Mouse (Mus musculus) kidney, postnatal 0 days (tissue): ENCODE measurements around the gene Sh3gl2. TPM values are rescaled to one million over a fixed set of nuclear protein-coding genes. Genes with fewer than 3 reads are reported as not detected.

Experiments used
- ATAC-seq: fragments of 200-750 bp; cut with Nextera tagmentation; replicated peaks from 2 replicates; pipeline ENCODE4 v1.8.0; 2017; ENCODE audit warnings: low read depth, moderate number of reproducible peaks, moderate TSS enrichment, moderate library complexity; ENCODE audit not compliant: low FRiP score
- DNase-seq: peaks from one replicate; pipeline ENCODE4 v3.0.0-alpha.2; 2016; ENCODE audit warnings: low spot score
- H3K27ac ChIP-seq: fragments of 300-500 bp; sonication (generic); 2 replicates; pipeline ENCODE4 v1.5.1; 2014; ENCODE audit warnings: mild to moderate bottlenecking
- H3K27me3 ChIP-seq: fragments of 300-500 bp; sonication (generic); 2 replicates; pipeline ENCODE4 v1.6.1; 2014; ENCODE audit warnings: low read length, mixed read lengths; ENCODE audit not compliant: insufficient read depth
- H3K36me3 ChIP-seq: fragments of 300-500 bp; sonication (generic); 2 replicates; pipeline ENCODE4 v1.6.1; 2014; ENCODE audit warnings: low read length, mixed read lengths; ENCODE audit not compliant: insufficient read depth
- H3K4me1 ChIP-seq: fragments of 300-500 bp; sonication (generic); replicated peaks from 2 replicates; pipeline ENCODE4 v1.6.1; 2014; ENCODE audit warnings: antibody characterized with exemption, low read length, mixed read lengths; ENCODE audit not compliant: insufficient read depth
- H3K4me2 ChIP-seq: fragments of 300-500 bp; sonication (generic); 2 replicates; pipeline ENCODE4 v1.6.1; 2014; ENCODE audit warnings: mild to moderate bottlenecking, low read length, moderate library complexity, mixed read lengths
- H3K4me3 ChIP-seq: fragments of 300-500 bp; sonication (generic); replicated peaks from 2 replicates; pipeline ENCODE4 v1.5.1; 2014; ENCODE audit warnings: low read depth, low read length
- H3K9ac ChIP-seq: fragments of 300-500 bp; sonication (generic); 2 replicates; pipeline ENCODE4 v1.6.1; 2014; ENCODE audit warnings: low read depth, low read length
- H3K9me3 ChIP-seq: fragments of 300-500 bp; sonication (generic); replicated peaks from 2 replicates; pipeline ENCODE4 v1.6.1; 2016; ENCODE audit warnings: low read length, inconsistent platforms, mixed read lengths
- CTCF ChIP-seq: IDR thresholded peaks from 2 replicates; pipeline ENCODE4 v1.5.1; 2016; ENCODE audit warnings: antibody characterized with exemption, low read depth, mild to moderate bottlenecking, moderate library complexity
- WGBS: fragments of 180-500 bp; shearing (Covaris S2); extraction: QIAGEN DNeasy Blood & Tissue Kit; methylation state at CpG from one replicate; pipeline ENCODE4 v1.1.7; 2014; 5-methylcytosine and 5-hydroxymethylcytosine counted together
- polyA plus RNA-seq: library from polyadenylated mRNA; unstranded; fragments of >200 nt; fragmentation: Nextera tagmentation; extraction: Ambion mirVana; gene quantifications from 2 replicates; pipeline ENCODE4 v1.2.1, GENCODE M21; 2015

The Sh3gl2 gene
- polyA plus RNA-seq, 1 experiment from 2014 or later, result 22.1 TPM

- H3K27ac ChIP-seq, result no peak overlapping the region
- no peak for TF ChIP-seq CTCF
- H3K27me3 ChIP-seq, result no peaks in the 10 kb centered on the region
- no peak for DNase-seq
- H3K9ac ChIP-seq, result no peak overlapping the region
- no peak overlapping the region for H3K4me2 ChIP-seq
- H3K4me1 ChIP-seq, result no peaks in the 10 kb centered on the region
- no peaks in the 10 kb centered on the region for H3K9me3 ChIP-seq
- 75% methylated on average over 6 of the region's 6 CpGs for WGBS
- no peak for ATAC-seq
- H3K4me3 ChIP-seq, result no peak overlapping the region
- H3K36me3 ChIP-seq, result no peaks in the 10 kb centered on the region
Measured at GRCm38 (mm10) chr4:85345911-85346310, 141.0 kb downstream of the Sh3gl2 start.

- H3K4me2 ChIP-seq, result no peak overlapping the region
- no peak for DNase-seq
- no peaks in the 10 kb centered on the region for H3K4me1 ChIP-seq
- H3K9ac ChIP-seq, result no peak overlapping the region
- 82% methylated on average over 8 of the region's 8 CpGs for WGBS
- no peaks in the 10 kb centered on the region for H3K27me3 ChIP-seq
- H3K9me3 ChIP-seq, result no peaks in the 10 kb centered on the region
- no peak for ATAC-seq
- H3K4me3 ChIP-seq, result no peak overlapping the region
- TF ChIP-seq CTCF, result no peak
- H3K36me3 ChIP-seq, result no peaks in the 10 kb centered on the region
- no peak overlapping the region for H3K27ac ChIP-seq
Measured at GRCm38 (mm10) chr4:85348079-85348643, 143.2 kb downstream of the Sh3gl2 start.

GRCm38 (mm10) chr4:85362661-85363060, 157.7 kb downstream of the Sh3gl2 start:
- TF ChIP-seq CTCF, result no peak
- 84% methylated on average over 3 of the region's 3 CpGs for WGBS
- no peak overlapping the region for H3K4me3 ChIP-seq
- no peaks in the 10 kb centered on the region for H3K36me3 ChIP-seq
- no peak overlapping the region for H3K27ac ChIP-seq
- ATAC-seq, result no peak
- no peaks in the 10 kb centered on the region for H3K4me1 ChIP-seq
- no peak overlapping the region for H3K9ac ChIP-seq
- no peak overlapping the region for H3K4me2 ChIP-seq
- no peak for DNase-seq
- H3K9me3 ChIP-seq, result no peaks in the 10 kb centered on the region
- no peaks in the 10 kb centered on the region for H3K27me3 ChIP-seq

- WGBS, result 76% methylated on average over 4 of the region's 4 CpGs
- no peak overlapping the region for H3K9ac ChIP-seq
- ATAC-seq, result no peak
- no peak for DNase-seq
- H3K4me1 ChIP-seq, result no peaks in the 10 kb centered on the region
- H3K27me3 ChIP-seq, result no peaks in the 10 kb centered on the region
- no peaks in the 10 kb centered on the region for H3K36me3 ChIP-seq
- TF ChIP-seq CTCF, result no peak
- H3K27ac ChIP-seq, result no peak overlapping the region
- no peak overlapping the region for H3K4me3 ChIP-seq
- no peaks in the 10 kb centered on the region for H3K9me3 ChIP-seq
- no peak overlapping the region for H3K4me2 ChIP-seq
Measured at GRCm38 (mm10) chr4:85363205-85363604, 158.3 kb downstream of the Sh3gl2 start.

- DNase-seq, result no peak
- H3K27ac ChIP-seq, result no peak overlapping the region
- H3K4me1 ChIP-seq, result no peaks in the 10 kb centered on the region
- H3K9me3 ChIP-seq, result no peaks in the 10 kb centered on the region
- H3K27me3 ChIP-seq, result no peaks in the 10 kb centered on the region
- H3K4me3 ChIP-seq, result no peak overlapping the region
- H3K36me3 ChIP-seq, result no peaks in the 10 kb centered on the region
- 68% methylated on average over 6 of the region's 6 CpGs for WGBS
- ATAC-seq, result no peak
- TF ChIP-seq CTCF, result peak; percentile 23; the same call in 1 of the 2 replicates
- no peak overlapping the region for H3K9ac ChIP-seq
- no peak overlapping the region for H3K4me2 ChIP-seq
Measured at GRCm38 (mm10) chr4:85371036-85371435, 166.1 kb downstream of the Sh3gl2 start.

GRCm38 (mm10) chr4:85374801-85375200, 169.9 kb downstream of the Sh3gl2 start:
- H3K9ac ChIP-seq, result no peak overlapping the region
- DNase-seq, result no peak
- no peaks in the 10 kb centered on the region for H3K36me3 ChIP-seq
- no peak overlapping the region for H3K27ac ChIP-seq
- no peaks in the 10 kb centered on the region for H3K9me3 ChIP-seq
- no peaks in the 10 kb centered on the region for H3K27me3 ChIP-seq
- no peak overlapping the region for H3K4me3 ChIP-seq
- TF ChIP-seq CTCF, result no peak
- 90% methylated on average over 4 of the region's 4 CpGs for WGBS
- H3K4me1 ChIP-seq, result no peaks in the 10 kb centered on the region
- no peak overlapping the region for H3K4me2 ChIP-seq
- ATAC-seq, result no peak

GRCm38 (mm10) chr4:85376187-85376586, 171.3 kb downstream of the Sh3gl2 start:
- no peaks in the 10 kb centered on the region for H3K4me1 ChIP-seq
- WGBS, result 89% methylated on average over 6 of the region's 6 CpGs
- no peak overlapping the region for H3K27ac ChIP-seq
- H3K9ac ChIP-seq, result no peak overlapping the region
- no peak overlapping the region for H3K4me2 ChIP-seq
- no peak for DNase-seq
- no peak for TF ChIP-seq CTCF
- no peaks in the 10 kb centered on the region for H3K27me3 ChIP-seq
- no peak overlapping the region for H3K4me3 ChIP-seq
- H3K36me3 ChIP-seq, result no peaks in the 10 kb centered on the region
- no peaks in the 10 kb centered on the region for H3K9me3 ChIP-seq
- no peak for ATAC-seq
